Mouse (Mus musculus) activated CD4-positive, CD25-positive, alpha-beta regulatory T cell, adult 4 months (primary cell): ENCODE measurements around the gene Vmn1r14. TPM values are rescaled to one million over a fixed set of nuclear protein-coding genes. Genes with fewer than 3 reads are reported as not detected.
"Not testable (repeated sequence)": the region's sequence is repeated elsewhere in the genome, so short reads cannot be mapped to it uniquely, and the experiment has no call there.

Experiments
- ATAC-seq: one replicate; pipeline ENCODE4 v1.8.0; 2017
- polyA plus RNA-seq, 2 experiments: library from polyadenylated mRNA; unstranded; fragments of 100-300 nt; shearing (Covaris generic); gene quantifications; one replicate each; pipeline ENCODE4 v1.2.1; 2017

Gene Vmn1r14
- not detected for polyA plus RNA-seq

DNA sequence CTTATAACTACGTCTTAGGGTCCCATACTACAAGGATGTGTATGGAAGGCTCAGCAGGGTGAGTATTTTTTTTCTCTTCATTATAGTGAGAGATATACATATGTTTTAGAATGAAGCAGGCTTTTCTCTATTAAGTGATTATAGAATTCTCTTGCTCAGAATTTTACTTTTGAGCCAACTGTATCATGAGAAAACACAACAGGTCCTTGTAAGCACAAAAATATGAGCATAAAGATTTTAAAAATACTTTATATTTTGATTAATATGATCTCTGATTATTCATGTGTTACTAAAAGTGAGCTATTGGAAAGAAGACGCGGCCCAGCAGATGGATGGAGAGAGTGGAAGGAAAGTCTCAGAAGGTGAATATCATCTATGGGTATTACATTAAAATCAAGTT lies at the start of gene Vmn1r14:
TSS of gene Vmn1r14 (plus strand) at position 301 of the 400 bp plus-strand sequence.
- no peak for ATAC-seq

DNA sequence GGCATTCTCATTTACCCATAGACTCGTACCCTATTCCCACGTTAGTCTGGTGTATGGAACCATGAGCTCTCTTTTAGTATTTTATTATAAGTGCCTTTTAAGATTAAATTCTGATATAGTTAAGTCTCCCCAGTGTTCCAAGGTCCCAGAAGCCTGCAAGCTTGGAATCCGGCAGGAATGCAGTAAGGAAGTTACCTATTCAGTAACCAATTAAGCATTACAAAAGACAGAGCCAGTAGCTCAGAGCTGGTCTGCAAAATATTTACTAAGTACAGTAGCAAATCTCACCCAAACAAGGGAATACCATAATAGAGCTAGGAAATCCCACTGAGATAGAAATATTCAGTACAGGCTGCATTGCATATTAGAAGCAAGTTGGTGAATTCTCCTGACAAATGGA lies 41.5 kb upstream of the Vmn1r14 start:
- not testable (repeated sequence) for ATAC-seq

DNA sequence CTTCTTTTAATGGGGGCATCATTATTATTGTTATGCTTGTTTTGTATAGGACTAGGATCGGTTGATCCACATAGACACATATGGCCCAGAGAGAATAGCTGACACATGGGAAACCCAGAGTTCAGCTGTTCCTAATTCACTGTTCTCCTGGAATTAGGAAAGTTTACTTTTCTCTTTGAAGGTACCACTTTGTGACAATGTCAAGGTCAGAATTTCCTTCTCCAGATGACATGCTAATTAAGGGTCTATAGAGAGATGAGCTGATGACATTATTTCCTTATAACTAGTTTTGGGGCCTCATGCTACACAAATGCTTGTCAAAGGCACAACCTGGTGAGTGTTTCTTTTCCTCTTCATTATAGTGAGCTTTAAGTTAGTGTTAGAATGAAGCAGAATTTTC lies 28.5 kb upstream of the Vmn1r14 start, which contains the start of gene Vmn1r13:
TSS of gene Vmn1r13 (plus strand) at position 301 of the 400 bp plus-strand sequence.
- ATAC-seq = not testable (repeated sequence)

DNA sequence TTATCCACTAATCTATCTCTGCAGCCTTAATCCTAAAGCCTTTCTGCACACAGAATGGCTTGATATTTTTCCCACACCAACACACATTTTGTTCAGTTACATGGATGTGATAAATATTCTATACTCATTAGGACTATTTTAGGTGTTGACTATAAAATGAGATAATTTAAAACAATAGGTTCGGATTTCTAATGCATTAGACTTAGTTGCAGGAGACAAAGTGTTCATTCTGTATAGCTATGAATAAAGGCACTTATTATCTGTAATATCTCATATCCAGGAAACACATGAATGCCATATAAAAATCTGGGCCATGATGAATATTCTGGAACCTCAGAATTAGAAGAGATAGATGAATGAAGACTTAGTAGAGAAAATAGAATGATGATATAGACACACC lies 26.2 kb downstream of the Vmn1r14 start, which contains the start of gene Vmn1r15:
TSS of gene Vmn1r15 (plus strand) at position 301 of the 400 bp plus-strand sequence.
- no peak for ATAC-seq

DNA sequence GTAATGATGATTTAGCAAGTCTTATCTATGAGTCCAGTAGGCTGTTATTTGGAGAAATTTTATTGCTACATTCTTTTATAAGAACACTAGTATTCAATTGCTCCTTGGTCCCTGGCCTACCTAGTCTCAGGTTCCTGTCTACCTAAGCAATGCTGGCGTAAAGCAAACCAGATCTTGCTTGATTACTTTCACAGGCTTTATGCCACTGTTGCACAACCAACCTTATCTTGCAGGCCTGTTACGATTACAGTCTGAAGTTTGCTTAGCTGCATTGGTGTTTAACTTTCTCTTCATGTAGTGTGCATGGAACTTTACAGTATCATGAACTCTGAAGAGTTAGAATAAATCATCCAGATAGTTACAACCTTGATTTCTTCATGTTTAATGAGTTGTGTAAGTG lies 29.5 kb downstream of the Vmn1r14 start:
- no peak for ATAC-seq

DNA sequence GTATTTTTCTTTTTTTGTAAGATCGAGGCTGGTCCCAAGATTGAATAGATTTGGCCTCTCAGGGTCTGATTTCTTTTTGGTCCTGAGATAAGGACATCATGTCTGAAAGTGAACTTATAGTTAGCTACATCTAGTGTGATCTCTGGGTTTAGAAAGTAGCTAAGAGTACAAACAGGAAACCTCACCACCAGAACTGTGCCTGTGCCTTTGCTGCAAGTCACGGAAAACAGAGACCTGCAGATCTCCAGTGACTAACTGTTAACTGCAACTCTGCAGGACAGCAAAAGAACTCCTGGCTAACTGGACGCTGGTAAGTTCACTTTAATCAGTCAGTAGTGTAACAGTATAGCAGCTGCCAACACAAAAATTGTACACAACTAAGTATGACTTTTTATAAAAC lies 40.4 kb downstream of the Vmn1r14 start:
- peak; percentile 19 for ATAC-seq

DNA sequence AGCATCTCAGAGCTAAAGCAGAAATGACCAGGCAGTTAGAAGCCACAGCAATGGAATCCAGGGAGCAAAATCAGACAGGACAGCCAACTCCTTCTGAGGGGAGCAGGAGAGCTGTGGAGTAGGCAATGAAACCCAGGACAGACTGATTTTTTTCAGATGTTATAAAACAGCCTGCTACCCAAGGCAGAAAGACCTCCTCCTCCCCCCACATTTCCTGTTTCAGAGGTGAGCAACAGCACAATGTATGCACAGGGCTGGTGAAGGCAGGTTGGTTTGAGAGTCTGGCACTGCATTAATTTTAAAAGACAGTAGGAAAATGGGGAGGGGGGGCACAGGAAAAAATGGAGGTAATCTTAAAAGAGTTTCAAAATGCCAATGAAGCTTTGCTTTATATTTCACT lies 41.0 kb downstream of the Vmn1r14 start:
- no peak for ATAC-seq

DNA sequence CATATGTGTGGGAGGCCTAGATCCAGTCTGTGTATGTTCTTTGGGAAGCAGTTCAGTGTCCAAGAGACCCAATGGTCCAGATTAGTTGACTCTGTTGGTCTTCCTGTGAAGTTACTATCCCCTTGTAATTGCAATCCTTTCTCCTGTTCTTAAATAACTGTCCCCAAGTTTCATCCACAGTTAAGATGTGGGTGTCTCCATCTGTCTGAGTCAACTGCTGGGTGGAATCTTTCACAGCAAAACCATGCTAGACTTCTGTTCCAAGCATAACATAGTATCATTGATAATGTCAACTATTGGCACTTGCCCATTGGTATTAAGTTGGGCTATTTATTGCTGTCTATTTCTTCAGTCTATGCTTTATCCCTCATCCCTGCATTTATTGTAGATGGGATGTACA lies 47.5 kb downstream of the Vmn1r14 start:
- no peak for ATAC-seq

Other genes with a start within 250 kb of the Vmn1r14 start
- not detected for gene Vmn1r6, start 234.4 kb upstream of the Vmn1r14 start, polyA plus RNA-seq
- gene Vmn1r7, start 206.4 kb upstream of the Vmn1r14 start, polyA plus RNA-seq = not detected
- not detected for gene Vmn1r8, start 199.4 kb upstream of the Vmn1r14 start, polyA plus RNA-seq
- not detected for gene Vmn1r9, start 164.9 kb upstream of the Vmn1r14 start, polyA plus RNA-seq
- gene Vmn1r10, start 122.2 kb upstream of the Vmn1r14 start, polyA plus RNA-seq = not detected
- gene Vmn1r11, start 98.2 kb upstream of the Vmn1r14 start, polyA plus RNA-seq = not detected
- gene Vmn1r12, start 74.8 kb upstream of the Vmn1r14 start, polyA plus RNA-seq = not detected
- under 1 TPM in 1 of 2 experiments, not detected in 1; 0.99 TPM for gene Vmn1r13, start 28.4 kb upstream of the Vmn1r14 start, polyA plus RNA-seq
- under 1 TPM in 1 of 2 experiments, not detected in 1; 0.21 TPM for gene Vmn1r15, start 26.3 kb downstream of the Vmn1r14 start, polyA plus RNA-seq
- gene Vmn1r16, start 97.8 kb downstream of the Vmn1r14 start, polyA plus RNA-seq = not detected
- gene Vmn1r17, start 132.0 kb downstream of the Vmn1r14 start, polyA plus RNA-seq = not detected
- not detected for gene Vmn1r18, start 164.1 kb downstream of the Vmn1r14 start, polyA plus RNA-seq
- not detected for gene Vmn1r19, start 172.1 kb downstream of the Vmn1r14 start, polyA plus RNA-seq
- not detected for gene Vmn1r20, start 197.2 kb downstream of the Vmn1r14 start, polyA plus RNA-seq